Mouse (Mus musculus) E14TG2a.4 (cell line): ENCODE data around the gene Ecpas.

Experiments
- CTCF ChIP-seq: conservative IDR thresholded peaks from 2 replicates; pipeline ENCODE4 v1.5.1; 2014; ENCODE audit warnings: low read length
- NANOG ChIP-seq: IDR thresholded peaks from 2 replicates; pipeline ENCODE4 v1.6.1; 2014; ENCODE audit warnings: borderline replicate concordance, low read length, mixed read lengths

GRCm38 (mm10) chr4:58935846-58936245 lies 23.3 kb upstream of the Ecpas start:
- no peak for TF ChIP-seq CTCF
- TF ChIP-seq NANOG: no peak; the same call in 1 of the 2 replicates
